Mouse (Mus musculus): ENCODE results near the gene Ddx21. TPM values are rescaled to one million over a fixed set of nuclear protein-coding genes. Genes with fewer than 3 reads are reported as not detected.
"Not testable (repeated sequence)": the region's sequence is repeated elsewhere in the genome, so short reads cannot be mapped to it uniquely, and the experiment has no call there.

The Ddx21 gene
- polyA plus RNA-seq, 1 experiment from 2014 or later: 13.3 TPM

DNA sequence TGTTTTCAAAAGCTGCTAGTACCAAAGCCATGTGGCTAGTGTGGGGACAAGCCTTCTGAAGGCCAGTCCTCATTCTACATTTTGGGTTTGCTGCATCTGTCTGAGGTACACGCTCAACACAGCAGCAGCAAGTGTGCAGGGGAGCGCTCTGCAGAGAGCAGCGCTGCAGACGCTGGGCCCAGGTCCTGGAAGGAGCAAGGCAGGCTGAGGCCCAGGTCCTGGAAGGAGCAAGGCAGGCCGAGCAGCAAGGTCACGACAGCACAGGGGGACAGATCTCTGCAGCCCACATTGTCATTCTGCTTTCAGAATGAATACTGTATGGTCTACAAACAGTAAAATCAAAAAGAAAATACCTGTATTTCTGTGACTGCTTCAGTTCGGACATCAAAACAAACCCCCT lies 19.4 kb downstream of the Ddx21 start:
- no peak for ATAC-seq (ENCODE audit: insufficient number of reproducible peaks, insufficient read depth, low FRiP score, low read depth)
- Histone ChIP-seq H3K27ac (replicated peaks in 1 of 2; ENCODE audit: control insufficient read depth in 1 of 2, insufficient read depth in 1 of 2, low read depth in 2 of 2, low read length in 2 of 2) (no peak overlapping the region), H3K36me3 (ENCODE audit: control insufficient read depth, insufficient read depth, low read length) (peaks cover 80% of the 10 kb centered on the region), H3K9me3 (ENCODE audit: control insufficient read depth, low read length) (no peaks in the 10 kb centered on the region), H3K4me1 (ENCODE audit: control insufficient read depth in 2 of 2, insufficient read depth in 2 of 2, low read length in 2 of 2) (peaks cover 1 to 2% of the 10 kb centered on the region in 2 experiments), H3K4me2 (ENCODE audit: low read length) (no peak overlapping the region), H3K27me3 (ENCODE audit: control insufficient read depth, insufficient read depth, low read length) (no peaks in the 10 kb centered on the region), H3K9ac (ENCODE audit: low read length) (no peak overlapping the region), H3K4me3 (ENCODE audit: control insufficient read depth in 1 of 2, insufficient read depth in 1 of 2, low read depth in 1 of 2, low read length in 2 of 2) (no peak overlapping the region)
- 79% methylated on average over 7 of the region's 7 CpGs for WGBS

DNA sequence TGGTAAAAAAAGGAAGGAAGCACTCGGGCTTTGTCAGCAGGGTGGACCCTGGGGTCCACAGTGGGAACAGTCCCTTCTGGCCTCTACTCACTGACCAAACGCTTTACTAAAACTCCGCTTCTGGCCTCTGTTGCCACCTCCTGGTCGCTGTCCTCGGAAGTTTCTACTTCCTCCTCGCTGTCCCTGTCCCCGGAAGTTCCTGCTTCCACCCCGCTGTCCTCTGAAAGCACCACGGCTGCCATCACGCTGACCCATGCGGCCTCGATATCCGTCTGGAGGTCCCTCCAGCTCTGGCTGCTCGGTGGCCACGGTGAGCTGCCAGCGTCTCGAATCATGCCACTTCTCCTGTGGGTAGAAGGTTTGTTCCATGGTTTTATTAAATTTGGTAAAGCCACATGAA lies 19.8 kb downstream of the Ddx21 start:
- whole genome bisulfite sequencing: 89% methylated on average over 17 of the region's 17 CpGs
- H3K9me3 ChIP-seq (ENCODE audit: control insufficient read depth, low read length): no peaks in the 10 kb centered on the region
- no peaks in the 10 kb centered on the region for H3K27me3 ChIP-seq (ENCODE audit: control insufficient read depth, insufficient read depth, low read length)
- no peak overlapping the region for H3K4me2 ChIP-seq (ENCODE audit: low read length)
- H3K4me3 ChIP-seq (ENCODE audit: control insufficient read depth in 1 of 2, insufficient read depth in 1 of 2, low read depth in 1 of 2, low read length in 2 of 2): no peak overlapping the region
- no peak overlapping the region for H3K27ac ChIP-seq (replicated peaks in 1 of 2; ENCODE audit: control insufficient read depth in 1 of 2, insufficient read depth in 1 of 2, low read depth in 2 of 2, low read length in 2 of 2)
- peaks cover 75% of the 10 kb centered on the region for H3K36me3 ChIP-seq (ENCODE audit: control insufficient read depth, insufficient read depth, low read length)
- no peak overlapping the region for H3K9ac ChIP-seq (ENCODE audit: low read length)
- no peak for ATAC-seq (ENCODE audit: insufficient number of reproducible peaks, insufficient read depth, low FRiP score, low read depth)
- peaks cover 4 to 5% of the 10 kb centered on the region in 2 experiments for H3K4me1 ChIP-seq (ENCODE audit: control insufficient read depth in 2 of 2, insufficient read depth in 2 of 2, low read length in 2 of 2)

DNA sequence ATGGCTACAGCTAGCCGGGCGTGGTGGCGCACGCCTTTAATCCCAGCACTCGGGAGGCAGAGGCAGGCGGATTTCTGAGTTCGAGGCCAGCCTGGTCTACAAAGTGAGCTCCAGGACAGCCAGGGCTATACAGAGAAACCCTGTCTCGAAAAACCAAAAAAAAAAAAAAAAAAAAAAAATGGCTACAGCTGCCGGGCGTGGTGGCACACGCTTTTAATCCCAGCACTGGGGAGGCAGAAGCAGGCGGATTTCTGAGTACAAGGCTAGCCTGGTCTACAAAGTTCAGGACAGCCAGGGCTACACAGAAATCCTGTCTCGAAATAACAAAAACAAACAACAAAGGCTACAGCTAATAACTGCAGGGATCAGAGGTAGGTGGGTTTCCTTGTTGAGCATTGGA lies 23.0 kb downstream of the Ddx21 start:
- H3K4me2 ChIP-seq (ENCODE audit: low read length); H3K9me3 ChIP-seq (ENCODE audit: control insufficient read depth, low read length); H3K27ac ChIP-seq (replicated peaks in 1 of 2; ENCODE audit: control insufficient read depth in 1 of 2, insufficient read depth in 1 of 2, low read depth in 2 of 2, low read length in 2 of 2); H3K4me3 ChIP-seq (ENCODE audit: control insufficient read depth in 1 of 2, insufficient read depth in 1 of 2, low read depth in 1 of 2, low read length in 2 of 2); H3K9ac ChIP-seq (ENCODE audit: low read length); H3K27me3 ChIP-seq (ENCODE audit: control insufficient read depth, insufficient read depth, low read length); ATAC-seq (ENCODE audit: insufficient number of reproducible peaks, insufficient read depth, low FRiP score, low read depth); H3K4me1 ChIP-seq (ENCODE audit: control insufficient read depth in 2 of 2, insufficient read depth in 2 of 2, low read length in 2 of 2): not testable (repeated sequence)
- peaks cover 64% of the 10 kb centered on the region for H3K36me3 ChIP-seq (ENCODE audit: control insufficient read depth, insufficient read depth, low read length)
- 88% methylated on average over 11 of the region's 13 CpGs for WGBS

DNA sequence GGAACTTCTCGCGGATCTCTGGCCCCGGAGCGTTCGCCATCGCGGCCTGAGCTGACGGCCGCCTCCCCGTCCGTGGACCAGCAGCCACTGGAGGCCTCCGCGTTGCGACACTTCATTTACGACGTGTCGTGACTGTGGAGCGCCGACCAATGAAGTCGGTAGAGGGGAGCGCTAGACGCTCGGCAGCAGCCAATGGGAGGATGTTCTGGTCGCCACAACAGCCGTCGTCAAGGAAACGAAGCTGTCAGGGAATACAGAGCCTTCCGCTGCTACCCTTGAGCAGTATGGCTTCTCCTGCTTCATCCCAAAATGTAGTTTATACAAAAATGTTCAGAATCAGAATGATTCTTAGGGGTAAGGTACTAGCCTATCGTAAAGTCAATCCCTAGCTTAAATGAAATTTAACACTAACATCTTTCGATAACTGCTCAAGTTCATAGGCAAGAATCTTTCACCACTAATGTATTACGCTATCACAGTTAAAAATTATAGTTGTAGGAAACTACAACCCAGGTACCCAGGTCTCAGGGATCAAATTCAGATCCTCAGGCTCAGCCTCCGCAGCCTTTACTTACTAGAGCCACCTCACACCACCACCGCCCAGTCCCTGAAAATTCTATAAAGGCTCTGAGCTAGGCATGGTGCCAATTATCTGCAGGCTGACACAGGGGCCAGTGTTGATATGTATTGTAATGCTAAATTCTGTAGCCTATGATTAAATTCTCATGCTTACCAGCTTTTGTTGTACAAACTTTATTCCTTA lies 23.6 kb downstream of the Ddx21 start, which contains the start of gene Kif1bp:
Kif1bp (minus strand) TSS at position 120 of the 763 bp plus-strand sequence.
- Histone ChIP-seq H3K27ac (replicated peaks in 1 of 2; ENCODE audit: control insufficient read depth in 1 of 2, insufficient read depth in 1 of 2, low read depth in 2 of 2, low read length in 2 of 2) (peak within 1 kb of the TSS; percentile 56 to 75; a peak in 3 of 4 replicates), H3K4me3 (ENCODE audit: control insufficient read depth in 1 of 2, insufficient read depth in 1 of 2, low read depth in 1 of 2, low read length in 2 of 2) (peak within 1 kb of the TSS; percentile 88 to 95), H3K36me3 (ENCODE audit: control insufficient read depth, insufficient read depth, low read length) (peaks cover 63% of the 10 kb centered on the region), H3K27me3 (ENCODE audit: control insufficient read depth, insufficient read depth, low read length) (no peaks in the 10 kb centered on the region), H3K9me3 (ENCODE audit: control insufficient read depth, low read length) (no peaks in the 10 kb centered on the region), H3K9ac (ENCODE audit: low read length) (peak within 1 kb of the TSS; percentile 85), H3K4me1 (ENCODE audit: control insufficient read depth in 2 of 2, insufficient read depth in 2 of 2, low read length in 2 of 2) (peaks cover 4 to 10% of the 10 kb centered on the region in 2 experiments), H3K4me2 (ENCODE audit: low read length) (peak within 1 kb of the TSS; percentile 92)
- WGBS: 5% methylated on average over 33 of the region's 33 CpGs
- ATAC-seq (ENCODE audit: insufficient number of reproducible peaks, insufficient read depth, low FRiP score, low read depth): peak; percentile 99

DNA sequence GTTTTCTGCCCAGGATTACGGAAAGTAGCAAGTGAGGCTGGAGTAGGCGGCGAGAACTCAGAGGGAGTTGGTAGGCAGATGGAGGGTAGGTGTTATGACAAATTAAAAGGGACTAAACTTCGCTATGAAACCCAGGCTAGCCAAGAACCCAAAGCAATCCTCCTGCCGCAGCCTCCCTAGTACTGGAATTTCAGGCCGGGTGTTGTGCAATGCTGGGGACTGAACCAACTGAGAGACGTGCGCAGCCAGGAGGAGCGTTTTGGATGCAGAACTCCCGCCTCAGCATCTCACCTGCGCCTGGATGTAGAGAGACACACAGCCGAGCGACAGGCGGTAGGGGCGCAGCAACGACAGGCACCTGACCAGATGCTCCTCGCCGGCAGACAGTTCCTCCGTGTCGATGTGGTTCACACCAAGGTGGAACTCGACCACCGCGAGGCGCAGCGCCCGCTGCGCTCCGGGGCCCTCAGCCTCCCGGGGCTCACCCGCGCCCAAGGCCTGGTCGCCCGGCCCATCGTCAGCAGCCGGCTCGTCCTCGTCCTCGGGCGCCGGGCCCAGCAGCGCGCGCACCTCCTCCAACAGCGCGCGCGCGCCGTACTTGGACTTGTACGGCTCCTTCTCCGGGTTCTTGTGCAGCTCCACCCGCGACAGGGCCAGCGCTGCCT lies 24.3 kb downstream of the Ddx21 start:
- H3K9me3 ChIP-seq (ENCODE audit: control insufficient read depth, low read length): no peaks in the 10 kb centered on the region
- peak overlapping the region; percentile 85 for H3K9ac ChIP-seq (ENCODE audit: low read length)
- WGBS: under 1% methylated on average over 54 of the region's 54 CpGs
- peak; percentile 55 for ATAC-seq (ENCODE audit: insufficient number of reproducible peaks, insufficient read depth, low FRiP score, low read depth)
- H3K4me2 ChIP-seq (ENCODE audit: low read length): peak overlapping the region; percentile 92
- peak overlapping the region; percentile 56 to 75; a peak in 3 of 4 replicates for H3K27ac ChIP-seq (replicated peaks in 1 of 2; ENCODE audit: control insufficient read depth in 1 of 2, insufficient read depth in 1 of 2, low read depth in 2 of 2, low read length in 2 of 2)
- H3K4me3 ChIP-seq (ENCODE audit: control insufficient read depth in 1 of 2, insufficient read depth in 1 of 2, low read depth in 1 of 2, low read length in 2 of 2): peak overlapping the region; percentile 88 to 95
- peaks cover 62% of the 10 kb centered on the region for H3K36me3 ChIP-seq (ENCODE audit: control insufficient read depth, insufficient read depth, low read length)
- H3K27me3 ChIP-seq (ENCODE audit: control insufficient read depth, insufficient read depth, low read length): no peaks in the 10 kb centered on the region
- peaks cover 4 to 10% of the 10 kb centered on the region in 2 experiments for H3K4me1 ChIP-seq (ENCODE audit: control insufficient read depth in 2 of 2, insufficient read depth in 2 of 2, low read length in 2 of 2)

DNA sequence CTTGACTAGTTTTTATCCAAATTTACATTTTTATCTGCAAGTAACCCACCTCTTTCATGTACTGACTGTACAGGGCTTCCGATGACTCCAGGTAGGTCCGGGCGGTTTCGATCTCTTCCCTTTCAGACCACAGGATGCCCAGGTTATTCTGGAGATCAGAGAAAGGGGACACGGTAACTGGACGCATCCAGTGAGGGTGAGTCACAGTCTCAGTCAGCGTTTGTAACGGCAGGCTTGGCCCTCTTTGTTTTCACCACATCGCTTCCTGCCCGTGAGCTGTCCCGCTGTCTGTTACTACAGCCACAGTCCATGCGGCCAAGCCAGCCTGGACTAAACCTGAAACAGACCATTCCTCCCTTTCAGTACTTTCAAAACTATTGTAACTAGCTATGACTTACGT lies 27.1 kb downstream of the Ddx21 start:
- Histone ChIP-seq H3K4me3 (ENCODE audit: control insufficient read depth in 1 of 2, insufficient read depth in 1 of 2, low read depth in 1 of 2, low read length in 2 of 2) (no peak overlapping the region), H3K9ac (ENCODE audit: low read length) (no peak overlapping the region), H3K36me3 (ENCODE audit: control insufficient read depth, insufficient read depth, low read length) (peaks cover 58% of the 10 kb centered on the region), H3K4me1 (ENCODE audit: control insufficient read depth in 2 of 2, insufficient read depth in 2 of 2, low read length in 2 of 2) (peaks cover 4 to 10% of the 10 kb centered on the region in 2 experiments), H3K27ac (replicated peaks in 1 of 2; ENCODE audit: control insufficient read depth in 1 of 2, insufficient read depth in 1 of 2, low read depth in 2 of 2, low read length in 2 of 2) (no peak overlapping the region), H3K27me3 (ENCODE audit: control insufficient read depth, insufficient read depth, low read length) (no peaks in the 10 kb centered on the region), H3K4me2 (ENCODE audit: low read length) (no peak overlapping the region), H3K9me3 (ENCODE audit: control insufficient read depth, low read length) (no peaks in the 10 kb centered on the region)
- 87% methylated on average over 13 of the region's 13 CpGs for WGBS
- no peak for ATAC-seq (ENCODE audit: insufficient number of reproducible peaks, insufficient read depth, low FRiP score, low read depth)

DNA sequence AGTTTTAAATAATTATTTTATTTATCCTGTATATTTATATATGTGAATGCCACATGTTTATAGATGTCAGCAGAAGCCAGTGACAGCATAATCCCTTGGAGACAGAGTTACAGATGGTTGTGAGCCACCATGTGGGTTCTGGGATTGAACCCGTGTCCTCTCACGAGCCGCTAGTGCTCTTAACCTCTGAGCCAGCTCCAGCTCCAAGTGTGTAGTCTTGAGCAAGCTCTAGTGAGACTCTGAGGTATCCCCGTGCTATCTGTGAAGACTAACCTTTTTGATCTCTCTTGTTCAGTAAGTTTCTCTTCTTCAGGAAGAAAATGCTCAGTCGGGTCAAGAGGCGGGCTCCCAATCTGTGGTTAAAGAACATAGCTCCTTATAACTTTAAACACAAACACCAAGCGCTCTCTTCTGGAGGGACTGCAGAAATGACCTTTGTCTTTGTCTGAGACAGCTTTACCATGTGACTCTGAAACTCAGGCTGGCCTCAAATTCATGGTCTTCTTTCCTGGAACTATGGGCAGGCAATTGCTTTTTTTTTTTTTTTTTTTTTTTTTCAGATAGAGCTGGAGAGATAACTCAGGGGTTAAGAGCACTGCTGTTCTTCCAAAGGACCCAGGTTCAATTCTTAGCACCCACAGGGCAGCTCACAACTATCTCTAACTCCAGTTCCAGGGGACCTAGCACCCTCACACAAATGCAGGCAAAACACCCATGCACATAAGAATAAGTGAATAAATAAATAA lies 31.8 kb downstream of the Ddx21 start:
- Histone ChIP-seq H3K9ac (ENCODE audit: low read length) (no peak overlapping the region), H3K9me3 (ENCODE audit: control insufficient read depth, low read length) (no peaks in the 10 kb centered on the region), H3K36me3 (ENCODE audit: control insufficient read depth, insufficient read depth, low read length) (peaks cover 90% of the 10 kb centered on the region), H3K27me3 (ENCODE audit: control insufficient read depth, insufficient read depth, low read length) (no peaks in the 10 kb centered on the region), H3K4me2 (ENCODE audit: low read length) (no peak overlapping the region), H3K27ac (replicated peaks in 1 of 2; ENCODE audit: control insufficient read depth in 1 of 2, insufficient read depth in 1 of 2, low read depth in 2 of 2, low read length in 2 of 2) (no peak overlapping the region), H3K4me3 (ENCODE audit: control insufficient read depth in 1 of 2, insufficient read depth in 1 of 2, low read depth in 1 of 2, low read length in 2 of 2) (no peak overlapping the region), H3K4me1 (ENCODE audit: control insufficient read depth in 2 of 2, insufficient read depth in 2 of 2, low read length in 2 of 2) (no peaks in the 10 kb centered on the region)
- WGBS: 91% methylated on average over 7 of the region's 7 CpGs
- no peak for ATAC-seq (ENCODE audit: insufficient number of reproducible peaks, insufficient read depth, low FRiP score, low read depth)

Measured in heart, embryonic 14.5 days (tissue).